Mouse (Mus musculus) forebrain, embryonic 14.5 days (tissue): ENCODE results near the gene Snx3. TPM values are rescaled to one million over a fixed set of nuclear protein-coding genes. Genes with fewer than 3 reads are reported as not detected.

Source experiments
- ATAC-seq: fragments of 200-750 bp; cut with Nextera tagmentation; 2 replicates; pipeline ENCODE4 v1.8.0; 2017; ENCODE audit warnings: mild to moderate bottlenecking, moderate library complexity
- DNase-seq: peaks from one replicate; pipeline ENCODE4 v3.0.0-alpha.2; 2015; ENCODE audit warnings: low spot score
- H3K27ac ChIP-seq: fragments of 300-500 bp; sonication (generic); 2 replicates; pipeline ENCODE4 v1.5.1; 2014; ENCODE audit warnings: low read depth, mild to moderate bottlenecking, control low read depth, low read length, moderate library complexity
- H3K27me3 ChIP-seq: fragments of 300-500 bp; sonication (generic); replicated peaks from 2 replicates; pipeline ENCODE4 v1.6.1; 2014; ENCODE audit warnings: low read length, control low read depth, mixed read lengths; ENCODE audit not compliant: control insufficient read depth, insufficient read depth
- H3K36me3 ChIP-seq: fragments of 300-500 bp; sonication (generic); 2 replicates; pipeline ENCODE4 v1.6.1; 2014; ENCODE audit warnings: low read length, control low read depth; ENCODE audit not compliant: control insufficient read depth, insufficient read depth
- H3K4me1 ChIP-seq: fragments of 300-500 bp; sonication (generic); 2 replicates; pipeline ENCODE4 v1.6.1; 2014; ENCODE audit warnings: antibody characterized with exemption, low read length, control low read depth; ENCODE audit not compliant: control insufficient read depth, insufficient read depth
- H3K4me2 ChIP-seq: fragments of 300-500 bp; sonication (generic); 2 replicates; pipeline ENCODE4 v1.6.1; 2014; ENCODE audit warnings: mild to moderate bottlenecking, control low read depth, low read length
- H3K4me3 ChIP-seq: fragments of 300-500 bp; sonication (generic); 2 replicates; pipeline ENCODE4 v1.5.1; 2014; ENCODE audit warnings: low read depth, low read length, control low read depth
- H3K9ac ChIP-seq: fragments of 300-500 bp; sonication (generic); 2 replicates; pipeline ENCODE4 v1.6.1; 2014; ENCODE audit warnings: mild to moderate bottlenecking, low read length, control low read depth, moderate library complexity
- H3K9me3 ChIP-seq: fragments of 300-500 bp; sonication (generic); replicated peaks from 2 replicates; pipeline ENCODE4 v1.6.1; 2016; ENCODE audit warnings: low read length, control low read depth, mixed read lengths; ENCODE audit not compliant: control insufficient read depth
- WGBS: fragments of 180-500 bp; shearing (Covaris S2); extraction: QIAGEN DNeasy Blood & Tissue Kit; methylation state at CpG from one replicate; pipeline ENCODE4 v1.1.7; 2014; 5-methylcytosine and 5-hydroxymethylcytosine counted together
- polyA plus RNA-seq: library from polyadenylated mRNA; unstranded; fragments of >200 nt; fragmentation: Nextera tagmentation; extraction: Ambion mirVana; gene quantifications from 2 replicates; pipeline ENCODE4 v1.2.1, GENCODE M21; 2014

The Snx3 gene
- polyA plus RNA-seq, 1 experiment from 2014 or later = 242 TPM

DNA sequence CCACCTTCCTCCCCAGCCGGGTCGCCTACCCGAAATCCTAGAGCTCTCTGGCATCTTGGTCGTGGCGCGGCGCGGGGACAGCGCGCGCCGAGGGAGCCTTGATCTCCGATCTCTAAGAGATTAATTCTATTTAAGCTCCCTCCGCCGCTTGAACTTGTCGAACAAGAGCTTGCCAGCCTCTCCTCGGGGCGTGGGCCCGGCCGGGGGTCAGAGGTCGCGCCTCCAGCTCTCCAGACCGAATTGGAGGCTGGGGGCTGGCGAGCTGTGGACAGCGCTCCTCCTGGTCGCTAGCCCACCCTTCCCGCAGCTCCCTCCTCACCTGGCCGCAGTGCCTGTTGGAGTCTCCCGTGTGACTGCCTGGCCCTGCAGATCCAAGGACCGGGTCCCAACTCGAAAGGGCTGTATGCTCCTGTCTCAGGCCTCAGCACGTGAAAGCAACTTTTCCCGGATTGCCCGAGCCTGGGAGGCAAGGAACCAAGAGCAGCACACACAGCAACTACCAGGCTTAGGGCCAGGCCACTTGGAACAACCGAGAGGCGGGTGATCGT, 82.7 kb downstream of the Snx3 start:
- no peaks in the 10 kb centered on the region for H3K36me3 ChIP-seq
- H3K4me2 ChIP-seq = peak overlapping the region; percentile 86
- ATAC-seq (no peak), DNase-seq (peak; percentile 46)
- H3K27ac ChIP-seq = peak overlapping the region; percentile 75
- H3K9me3 ChIP-seq = no peaks in the 10 kb centered on the region
- 0 out of 2 replicates have a peak, but pooled peaks cover 4% of the 10 kb centered on the region for H3K27me3 ChIP-seq
- WGBS = under 1% methylated on average over 37 of the region's 37 CpGs
- H3K9ac ChIP-seq = peak overlapping the region; percentile 90
- H3K4me1 ChIP-seq = peaks cover 29% of the 10 kb centered on the region
- peak overlapping the region; percentile 68 for H3K4me3 ChIP-seq

Other genes starting within 250 kb of the Snx3 start
- gene Foxo3, start 225.3 kb upstream of the Snx3 start, polyA plus RNA-seq = 5.4 and 5.6 TPM in 2 replicates
- gene Afg1l, start 23.5 kb upstream of the Snx3 start, polyA plus RNA-seq = 5.1 and 6.5 TPM in 2 replicates
- 33.2 and 39.4 TPM in 2 replicates for gene Nr2e1, start 81.6 kb downstream of the Snx3 start, polyA plus RNA-seq
- 54.2 and 54.9 TPM in 2 replicates for gene Ostm1, start 81.8 kb downstream of the Snx3 start, polyA plus RNA-seq